9 mouse cellular contexts compared by ENCODE assay signal in the genomic region with DNA sequence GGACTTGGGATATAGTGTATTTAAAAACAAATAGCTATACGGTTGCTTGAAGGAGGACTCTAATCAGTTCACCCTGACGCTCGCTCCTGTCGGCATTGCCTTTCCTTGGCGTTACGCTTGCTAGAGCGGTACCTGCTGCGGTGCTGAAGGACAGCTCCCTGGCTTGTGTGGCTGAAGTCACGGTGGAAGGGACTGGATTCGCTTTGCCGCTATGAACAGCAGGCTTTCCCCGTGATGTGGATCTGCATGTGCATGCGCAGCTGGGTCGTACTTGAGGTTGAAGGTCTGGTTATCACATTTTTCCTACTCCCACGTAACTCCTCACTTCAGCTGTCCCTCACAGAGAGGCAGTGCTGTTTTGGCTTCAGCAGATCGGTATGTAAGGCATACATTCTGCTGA. TPM values are rescaled to one million over a fixed set of nuclear protein-coding genes. Genes with fewer than 3 reads are reported as not detected.
DNase-seq lines count a peak whose midpoint lies in the region; ATAC-seq and TF ChIP-seq lines count a peak whose summit lies in the region.
"Had no signal": no experiment of that assay in that cellular context is flagged by ENCODE, and none has a peak within 500 bp of the region (broad histone marks: within the 10 kb centered on the region; RNA-seq: fewer than 3 reads in every experiment).

No protein-coding gene starts in this region.

- TF ChIP-seq CTCF in lung, adult 2 months (IDR thresholded peaks at IDR 0.05; ENCODE audit: insufficient read depth, low read length), result no peak
- no peak for TF ChIP-seq CTCF in olfactory bulb, adult 2 months (IDR thresholded peaks at IDR 0.05; ENCODE audit: insufficient read depth, low read depth, low read length)

- H3K4me2 ChIP-seq in heart, embryonic 12.5 days, result no peak overlapping the region
- H3K4me2 ChIP-seq: lung, embryonic 15.5 days had no signal

- ATAC-seq in heart, embryonic 12.5 days (ENCODE audit: insufficient number of reproducible peaks, low FRiP score), result no peak

- H3K27me3 ChIP-seq in heart, embryonic 12.5 days (replicated peaks), result peaks cover 92% of the 10 kb centered on the region

- DNase-seq in heart, adult 11 months, result peak; percentile 72
- peak; percentile 93 for DNase-seq in embryo, embryonic 10.5 days (ENCODE audit: low spot score)
- peak; percentile 41 for DNase-seq in heart, adult 8-10 months (ENCODE audit: low spot score)
- DNase-seq in kidney, adult 8-10 months, result peak; percentile 61 to 79
- peak; percentile 31 for DNase-seq in lung, adult 2 months
- DNase-seq in thymus, postnatal 4 days, result peak; percentile 85

- H3K4me1 ChIP-seq in heart, embryonic 12.5 days (replicated peaks), result peaks cover 19% of the 10 kb centered on the region
- peaks cover 3% of the 10 kb centered on the region; the same call in 1 of the 2 replicates for H3K4me1 ChIP-seq in lung, adult 2 months (ENCODE audit: control insufficient read depth, insufficient read depth, low read length)
- peaks cover 16% of the 10 kb centered on the region for H3K4me1 ChIP-seq in olfactory bulb, adult 2 months (ENCODE audit: control insufficient read depth, insufficient read depth, low read length)

- no peak overlapping the region for H3K27ac ChIP-seq in heart, embryonic 12.5 days (ENCODE audit: poor library complexity, severe bottlenecking)
- no peak overlapping the region for H3K27ac ChIP-seq in olfactory bulb, adult 2 months (ENCODE audit: insufficient read depth, low read depth, low read length)
- H3K27ac ChIP-seq: lung, embryonic 15.5 days had no signal

- H3K36me3 ChIP-seq in heart, embryonic 12.5 days, result no peaks in the 10 kb centered on the region
- H3K36me3 ChIP-seq: lung, embryonic 15.5 days had no signal

- no peaks in the 10 kb centered on the region for H3K9me3 ChIP-seq in heart, embryonic 12.5 days (replicated peaks)
- H3K9me3 ChIP-seq: lung, embryonic 15.5 days had no signal

- H3K9ac ChIP-seq in heart, embryonic 12.5 days, result no peak overlapping the region
- H3K9ac ChIP-seq: lung, embryonic 15.5 days had no signal

- 3% methylated on average over 16 of the region's 16 CpGs for WGBS in heart, embryonic 12.5 days
- WGBS in lung, adult 2 months, result 4% methylated on average over 16 of the region's 16 CpGs
- 30% methylated on average over 16 of the region's 16 CpGs for WGBS in olfactory bulb, adult 2 months

- H3K4me3 ChIP-seq in heart, embryonic 12.5 days, result no peak overlapping the region
- no peak overlapping the region for H3K4me3 ChIP-seq in lung, adult 2 months (replicated peaks; ENCODE audit: extremely low read depth, low read depth, low read length)
- peak overlapping the region; percentile 29 for H3K4me3 ChIP-seq in olfactory bulb, adult 2 months (ENCODE audit: insufficient read depth, low read depth, low read length)
- H3K4me3 ChIP-seq: lung, embryonic 15.5 days had no signal

- TF ChIP-seq POLR2A in lung, adult 2 months (IDR thresholded peaks at IDR 0.05; ENCODE audit: borderline replicate concordance, extremely low read depth, low read depth, low read length), result no peak
- no peak for TF ChIP-seq POLR2A in olfactory bulb, adult 2 months (IDR thresholded peaks at IDR 0.05; ENCODE audit: insufficient read depth, low read depth, low read length)

RNA-seq across cellular contexts. Expression of gene Scn8a, which starts 3.5 kb away (rescaled TPM):
- 0.54 and 0.69 TPM in 2 replicates for polyA plus RNA-seq in heart, embryonic 12.5 days (2016; fragmentation: Nextera tagmentation; extraction: Ambion mirVana)
- 1 to 10 TPM in 1 of 4 experiments, under 1 TPM in 2, not detected in 1; 0.41 to 1.2 (median 0.55) TPM for total RNA-seq in heart, adult 8-10 months (2022)
- 0.14 and 0.27 TPM in 2 replicates for polyA plus RNA-seq in lung, adult 2 months (2012; rRNA removed)
- polyA plus RNA-seq in olfactory bulb, adult 2 months (2012; ENCODE audit: insufficient read depth, insufficient read length, low replicate concordance, missing spikeins), result not detected in 2 replicates

Comparison
In these comparisons a context has a peak if more than half of its experiments do, and no peak if none do; other contexts are left out.
1. DNase-seq: peak in every context shown above with its lines; median percentile 93 in embryo, embryonic 10.5 days; 85 in thymus, postnatal 4 days; 72 in heart, adult 11 months; 70 in kidney, adult 8-10 months; 41 in heart, adult 8-10 months; 31 in lung, adult 2 months.